8 mouse cellular contexts compared by ENCODE assay signal in genomic region chr14:73098677-73099387, GRCm38 (mm10). TPM values are rescaled to one million over a fixed set of nuclear protein-coding genes. Genes with fewer than 3 reads are reported as not detected.
DNase-seq lines count a peak whose midpoint lies in the region; ATAC-seq and TF ChIP-seq lines count a peak whose summit lies in the region.

No protein-coding gene starts in this region.

- H3K27ac ChIP-seq in heart, embryonic 10.5 days = no peak overlapping the region
- H3K27ac ChIP-seq in heart, embryonic 12.5 days (ENCODE audit: poor library complexity, severe bottlenecking) = no peak overlapping the region
- H3K27ac ChIP-seq in embryonic facial prominence, embryonic 11.5 days (replicated peaks; ENCODE audit: low read depth, low read length) = no peak overlapping the region
- no peak overlapping the region for H3K27ac ChIP-seq in limb, embryonic 12.5 days

- H3K4me1 ChIP-seq in heart, embryonic 10.5 days = no peaks in the 10 kb centered on the region
- H3K4me1 ChIP-seq in heart, embryonic 12.5 days (replicated peaks) = no peaks in the 10 kb centered on the region
- no peaks in the 10 kb centered on the region for H3K4me1 ChIP-seq in embryonic facial prominence, embryonic 11.5 days (ENCODE audit: control insufficient read depth, insufficient read depth, low read length)
- 0 out of 2 replicates have a peak, but pooled peaks cover 5% of the 10 kb centered on the region for H3K4me1 ChIP-seq in limb, embryonic 12.5 days (replicated peaks)

- peak; percentile 41 for TF ChIP-seq CTCF in C2C12 (IDR thresholded peaks at IDR 0.05; ENCODE audit: control insufficient read depth, insufficient read depth, insufficient read length)

- no peak for ATAC-seq in heart, embryonic 12.5 days (ENCODE audit: insufficient number of reproducible peaks, low FRiP score)
- no peak for ATAC-seq in embryonic facial prominence, embryonic 11.5 days (replicated peaks; ENCODE audit: insufficient number of reproducible peaks, low FRiP score, low TSS enrichment, low read depth)
- peak; percentile 71; the same call in 1 of the 2 replicates for ATAC-seq in limb, embryonic 12.5 days (ENCODE audit: insufficient number of reproducible peaks, insufficient read depth, low FRiP score, low TSS enrichment, low read depth)
- peak; percentile 69 for ATAC-seq in neutrophil, adult 5-6 weeks (ENCODE audit: extremely low read depth, insufficient number of reproducible peaks, low FRiP score, poor library complexity, severe bottlenecking)

- H3K36me3 ChIP-seq in heart, embryonic 10.5 days = no peaks in the 10 kb centered on the region
- no peaks in the 10 kb centered on the region for H3K36me3 ChIP-seq in heart, embryonic 12.5 days
- no peaks in the 10 kb centered on the region for H3K36me3 ChIP-seq in C2C12 (ENCODE audit: control insufficient read depth, insufficient read depth)
- H3K36me3 ChIP-seq in embryonic facial prominence, embryonic 11.5 days (replicated peaks; ENCODE audit: control insufficient read depth, insufficient read depth, low read depth, low read length) = no peaks in the 10 kb centered on the region
- no peaks in the 10 kb centered on the region for H3K36me3 ChIP-seq in limb, embryonic 12.5 days

- H3K9ac ChIP-seq in heart, embryonic 12.5 days = no peak overlapping the region
- no peak overlapping the region for H3K9ac ChIP-seq in embryonic facial prominence, embryonic 11.5 days (replicated peaks; ENCODE audit: low read length)
- H3K9ac ChIP-seq in limb, embryonic 12.5 days (replicated peaks) = no peak overlapping the region

- H3K27me3 ChIP-seq in heart, embryonic 10.5 days (ENCODE audit: insufficient read depth, poor library complexity, severe bottlenecking) = peaks cover 27% of the 10 kb centered on the region
- peaks cover 21% of the 10 kb centered on the region for H3K27me3 ChIP-seq in heart, embryonic 12.5 days (replicated peaks)
- no peaks in the 10 kb centered on the region for H3K27me3 ChIP-seq in C2C12 (ENCODE audit: control insufficient read depth, insufficient read depth, insufficient read length)
- no peaks in the 10 kb centered on the region for H3K27me3 ChIP-seq in embryonic facial prominence, embryonic 11.5 days (ENCODE audit: control insufficient read depth, insufficient read depth, low read length)
- peaks cover 51% of the 10 kb centered on the region for H3K27me3 ChIP-seq in limb, embryonic 12.5 days

- no peak overlapping the region for H3K4me3 ChIP-seq in heart, embryonic 10.5 days
- H3K4me3 ChIP-seq in heart, embryonic 12.5 days = no peak overlapping the region
- H3K4me3 ChIP-seq in C2C12 (ENCODE audit: insufficient read depth, poor library complexity, severe bottlenecking) = no peak overlapping the region
- no peak overlapping the region for H3K4me3 ChIP-seq in embryonic facial prominence, embryonic 11.5 days (ENCODE audit: low read depth, low read length)
- H3K4me3 ChIP-seq in limb, embryonic 12.5 days (replicated peaks) = no peak overlapping the region

- H3K4me2 ChIP-seq in heart, embryonic 12.5 days = no peak overlapping the region
- no peak overlapping the region for H3K4me2 ChIP-seq in embryonic facial prominence, embryonic 11.5 days (ENCODE audit: low read depth, low read length)
- H3K4me2 ChIP-seq in limb, embryonic 12.5 days = no peak overlapping the region

- no peak overlapping the region for H3ac ChIP-seq in C2C12 (ENCODE audit: control insufficient read depth, insufficient read length, low read depth)

- no peaks in the 10 kb centered on the region for H3K79me3 ChIP-seq in C2C12 (ENCODE audit: low read depth)

- H3K79me2 ChIP-seq in C2C12 (ENCODE audit: control insufficient read depth, insufficient read depth) = no peaks in the 10 kb centered on the region

- 37% methylated on average over 10 of the region's 10 CpGs for WGBS in heart, embryonic 10.5 days
- WGBS in heart, embryonic 12.5 days = 33% methylated on average over 10 of the region's 10 CpGs
- WGBS in embryonic facial prominence, embryonic 11.5 days = 39% methylated on average over 10 of the region's 10 CpGs
- WGBS in limb, embryonic 12.5 days = 41% methylated on average over 10 of the region's 10 CpGs

- DNase-seq in heart, embryonic 10.5 days (ENCODE audit: low spot score) = peak; percentile 78
- DNase-seq in WW6 (ENCODE audit: low read depth, low spot score) = peak; percentile 22
- peak; percentile 84 for DNase-seq in embryonic facial prominence, embryonic 11.5 days (ENCODE audit: low spot score)
- DNase-seq in gastrocnemius, adult 8-10 months (ENCODE audit: low spot score in 2 of 2) = no peak

- H3K9me3 ChIP-seq in heart, embryonic 10.5 days = no peaks in the 10 kb centered on the region
- H3K9me3 ChIP-seq in heart, embryonic 12.5 days (replicated peaks) = no peaks in the 10 kb centered on the region
- no peaks in the 10 kb centered on the region for H3K9me3 ChIP-seq in embryonic facial prominence, embryonic 11.5 days (replicated peaks; ENCODE audit: control insufficient read depth, low read length)
- no peaks in the 10 kb centered on the region for H3K9me3 ChIP-seq in limb, embryonic 12.5 days

TF ChIP-seq in C2C12, 6 proteins besides CTCF, POLR2A, EP300 and RAD21:
- TF ChIP-seq FOSL1 (IDR thresholded peaks at IDR 0.05; ENCODE audit: insufficient read depth, low read length, poor library complexity, severe bottlenecking) (no peak), CEBPB (IDR thresholded peaks at IDR 0.05; ENCODE audit: low read depth) (no peak), MAX (IDR thresholded peaks at IDR 0.05) (no peak), MYOD1 (IDR thresholded peaks at IDR 0.05; ENCODE audit: control insufficient read depth, insufficient read length, low read depth) (no peak), USF1 (IDR thresholded peaks at IDR 0.05; ENCODE audit: low read depth) (no peak), MYOG (IDR thresholded peaks at IDR 0.05; ENCODE audit: control insufficient read depth, extremely low read depth, insufficient read length) (no peak)

RNA-seq across cellular contexts. Expression of gene Rcbtb2, which starts 24.0 kb away (rescaled TPM):
- polyA plus RNA-seq in heart, embryonic 10.5 days (2016; fragmentation: Nextera tagmentation; extraction: Ambion mirVana) = 81.2 and 99.9 TPM in 2 replicates
- polyA plus RNA-seq in heart, embryonic 12.5 days (2016; fragmentation: Nextera tagmentation; extraction: Ambion mirVana) = 73.0 and 76.2 TPM in 2 replicates
- 16.1 TPM for polyA plus RNA-seq in C2C12 (2012; fragmentation: generic; extraction: Trizol)
- 203 and 209 TPM in 2 replicates for polyA plus RNA-seq in embryonic facial prominence, embryonic 11.5 days (2014; fragmentation: Nextera tagmentation; extraction: Ambion mirVana)
- 172 and 185 TPM in 2 replicates for polyA plus RNA-seq in limb, embryonic 12.5 days (2016; fragmentation: Nextera tagmentation; extraction: Ambion mirVana)
- total RNA-seq in neutrophil, adult 5-6 weeks (2017) = 18.3 and 20.0 TPM in 2 replicates
- 10 to 100 TPM; 14.0 to 17.5 (median 15.7) TPM for total RNA-seq in gastrocnemius, adult 8-10 months (2022)

RNA-seq across cellular contexts. Expression of gene Cysltr2, which starts 49.9 kb away (rescaled TPM):
- 0.24 TPM in 1 of 2 replicates, not detected in the other for polyA plus RNA-seq in heart, embryonic 10.5 days (2016; fragmentation: Nextera tagmentation; extraction: Ambion mirVana)
- not detected in 2 replicates for polyA plus RNA-seq in heart, embryonic 12.5 days (2016; fragmentation: Nextera tagmentation; extraction: Ambion mirVana)
- not detected for polyA plus RNA-seq in C2C12 (2012; fragmentation: generic; extraction: Trizol)
- polyA plus RNA-seq in embryonic facial prominence, embryonic 11.5 days (2014; fragmentation: Nextera tagmentation; extraction: Ambion mirVana) = not detected in 2 replicates
- not detected in 2 replicates for polyA plus RNA-seq in limb, embryonic 12.5 days (2016; fragmentation: Nextera tagmentation; extraction: Ambion mirVana)
- 2.1 and 2.8 TPM in 2 replicates for total RNA-seq in neutrophil, adult 5-6 weeks (2017)
- total RNA-seq in gastrocnemius, adult 8-10 months (2022) = under 1 TPM in 1 of 4 experiments, not detected in 3; 0.32 TPM

Comparison
In these comparisons a context has a peak if more than half of its experiments do, and no peak if none do; other contexts are left out.
1. DNase-seq: peak in heart, embryonic 10.5 days (single experiment), WW6 (single experiment) and embryonic facial prominence, embryonic 11.5 days (single experiment); none in gastrocnemius, adult 8-10 months (0 of 2).
2. ATAC-seq: peak in limb, embryonic 12.5 days (single experiment) and neutrophil, adult 5-6 weeks (single experiment); none in heart, embryonic 12.5 days (single experiment) and embryonic facial prominence, embryonic 11.5 days (single experiment).